Mouse (Mus musculus) urinary bladder, postnatal 10 days (tissue): ENCODE data around the gene D730048I06Rik.
"Not testable (repeated sequence)": the region's sequence is repeated elsewhere in the genome, so short reads cannot be mapped to it uniquely, and the experiment has no call there.

Experiments
- DNase-seq: peaks from one replicate; pipeline ENCODE4 v3.0.0; 2022; ENCODE audit warnings: low spot score

Gene D730048I06Rik

GRCm38 (mm10) chr9:35790001-35790400 lies at the start of gene D730048I06Rik, which contains the start of gene Gm27235:
Gene D730048I06Rik (minus strand): TSS chr9:35790112.
Gene Gm27235 (minus strand): TSS chr9:35790101.
- no peak for DNase-seq

- DNase-seq: not testable (repeated sequence)
These were observed 28.0 kb upstream of the D730048I06Rik start for GRCm38 (mm10) chr9:35817881-35818280.

DNA sequence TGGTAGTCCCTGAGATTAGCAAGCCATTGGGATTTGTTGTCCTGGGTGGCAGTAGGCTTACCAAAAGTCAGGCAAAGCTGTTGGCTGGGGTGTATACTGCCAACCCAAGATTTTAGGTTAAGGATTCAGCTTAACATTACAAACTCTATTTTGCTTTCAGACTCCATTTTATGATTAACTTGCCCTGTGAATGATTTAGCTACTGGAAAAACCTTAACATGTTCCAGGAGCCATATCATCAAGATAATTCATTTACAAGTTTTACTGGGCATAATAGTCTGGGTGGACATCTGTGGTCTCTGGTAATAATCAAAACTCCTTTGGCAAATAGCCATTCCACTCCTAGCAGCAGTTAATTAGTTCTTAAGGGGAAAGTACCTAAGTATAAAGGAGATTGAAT lies 8.2 kb upstream of the D730048I06Rik start:
- no peak for DNase-seq

DNA sequence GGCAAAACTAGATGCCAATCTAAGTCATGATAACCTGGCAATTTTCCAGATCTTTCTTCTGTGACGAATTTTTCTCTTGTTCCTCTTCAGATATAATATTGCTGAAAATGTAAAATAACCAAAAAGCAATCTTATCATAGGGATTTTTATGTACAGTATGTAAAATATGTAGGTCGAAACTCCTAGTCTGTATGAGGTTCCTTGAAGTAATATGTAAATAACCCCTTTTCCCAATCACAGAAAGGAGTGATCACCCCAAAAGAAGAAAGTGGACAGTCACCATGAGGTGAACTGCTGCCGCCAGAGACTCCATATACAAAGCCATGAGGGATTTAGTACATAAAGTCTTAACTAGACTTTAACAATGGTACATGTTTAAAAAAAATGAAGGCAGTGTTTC lies 11.9 kb downstream of the D730048I06Rik start, which contains the start of gene Gm17727:
Gene Gm17727, minus strand, starts transcription at position 101 of the 400 bp plus-strand sequence.
- DNase-seq: no peak

GRCm38 (mm10) chr9:35756843-35757242 lies 33.1 kb downstream of the D730048I06Rik start:
- DNase-seq: no peak

GRCm38 (mm10) chr9:35740749-35741148 lies 49.2 kb downstream of the D730048I06Rik start, which contains the start of gene Gm17677:
Gene Gm17677 (plus strand): TSS chr9:35741049.
- DNase-seq: no peak
